Mouse (Mus musculus) embryonic facial prominence, embryonic 13.5 days (tissue): ENCODE data around the gene Eml4. TPM values are rescaled to one million over a fixed set of nuclear protein-coding genes. Genes with fewer than 3 reads are reported as not detected.

Experiments
- ATAC-seq: fragments of 200-750 bp; cut with Nextera tagmentation; 2 replicates; pipeline ENCODE4 v1.8.0; 2017; ENCODE audit warnings: low read depth; ENCODE audit not compliant: insufficient number of reproducible peaks, insufficient read depth, low FRiP score, low TSS enrichment
- H3K27ac ChIP-seq: fragments of 300-500 bp; sonication (generic); 2 replicates; pipeline ENCODE4 v1.5.1; 2015; ENCODE audit warnings: moderate library complexity, mild to moderate bottlenecking, inconsistent platforms
- H3K27me3 ChIP-seq: fragments of 300-500 bp; sonication (generic); 2 replicates; pipeline ENCODE4 v1.6.1; 2015; ENCODE audit warnings: mild to moderate bottlenecking, inconsistent platforms
- H3K36me3 ChIP-seq: fragments of 300-500 bp; sonication (generic); 2 replicates; pipeline ENCODE4 v1.6.1; 2015; ENCODE audit warnings: mild to moderate bottlenecking, inconsistent platforms
- H3K4me1 ChIP-seq: fragments of 300-500 bp; sonication (generic); 2 replicates; pipeline ENCODE4 v1.6.1; 2015; ENCODE audit warnings: inconsistent platforms
- H3K4me2 ChIP-seq: fragments of 300-500 bp; sonication (generic); 2 replicates; pipeline ENCODE4 v1.6.1; 2015; ENCODE audit warnings: moderate library complexity, mild to moderate bottlenecking, inconsistent platforms
- H3K4me3 ChIP-seq: fragments of 300-500 bp; sonication (generic); 2 replicates; pipeline ENCODE4 v1.5.1; 2015; ENCODE audit warnings: mild to moderate bottlenecking, inconsistent platforms
- H3K9ac ChIP-seq: fragments of 300-500 bp; sonication (generic); 2 replicates; pipeline ENCODE4 v1.6.1; 2015; ENCODE audit warnings: mild to moderate bottlenecking, inconsistent platforms
- H3K9me3 ChIP-seq: fragments of 300-500 bp; sonication (generic); 2 replicates; pipeline ENCODE4 v1.6.1; 2016; ENCODE audit warnings: inconsistent platforms
- WGBS: fragments of 180-500 bp; shearing (Covaris S2); methylation state at CpG from one replicate; pipeline ENCODE4 v1.1.7; 2015; ENCODE audit warnings: mixed read lengths; 5-methylcytosine and 5-hydroxymethylcytosine counted together
- polyA plus RNA-seq: library from polyadenylated mRNA; unstranded; fragments of >200 nt; fragmentation: Nextera tagmentation; extraction: Ambion mirVana; gene quantifications from 2 replicates; pipeline ENCODE4 v1.2.1, GENCODE M21; 2015

The Eml4 gene
- polyA plus RNA-seq, 1 experiment from 2014 or later: 41.6 TPM

GRCm38 (mm10) chr17:83365614-83366355 lies 15.1 kb downstream of the Eml4 start:
- H3K36me3 ChIP-seq: no peaks in the 10 kb centered on the region
- H3K27ac ChIP-seq: peak overlapping the region; percentile 72
- H3K9ac ChIP-seq: no peak overlapping the region
- peak overlapping the region; percentile 24 for H3K4me2 ChIP-seq
- H3K9me3 ChIP-seq: no peaks in the 10 kb centered on the region
- peaks cover 43% of the 10 kb centered on the region for H3K4me1 ChIP-seq
- 29% methylated on average over 11 of the region's 11 CpGs for WGBS
- H3K4me3 ChIP-seq: no peak overlapping the region
- H3K27me3 ChIP-seq: no peaks in the 10 kb centered on the region
- no peak for ATAC-seq

- H3K36me3 ChIP-seq: no peaks in the 10 kb centered on the region
- no peaks in the 10 kb centered on the region for H3K27me3 ChIP-seq
- H3K4me1 ChIP-seq: peaks cover 33% of the 10 kb centered on the region
- H3K9ac ChIP-seq: no peak overlapping the region
- H3K4me2 ChIP-seq: no peak overlapping the region
- H3K27ac ChIP-seq: no peak overlapping the region
- ATAC-seq: no peak
- WGBS: 82% methylated on average over 5 of the region's 5 CpGs
- H3K4me3 ChIP-seq: no peak overlapping the region
- no peaks in the 10 kb centered on the region for H3K9me3 ChIP-seq
Observed at GRCm38 (mm10) chr17:83367387-83367786, 16.7 kb downstream of the Eml4 start.

- no peak for ATAC-seq
- Histone ChIP-seq H3K27me3 (no peaks in the 10 kb centered on the region), H3K9me3 (no peaks in the 10 kb centered on the region), H3K9ac (no peak overlapping the region), H3K4me2 (no peak overlapping the region), H3K4me1 (peaks cover 12% of the 10 kb centered on the region), H3K27ac (no peak overlapping the region), H3K4me3 (no peak overlapping the region), H3K36me3 (no peaks in the 10 kb centered on the region)
Observed at GRCm38 (mm10) chr17:83374123-83374522, 23.4 kb downstream of the Eml4 start.

GRCm38 (mm10) chr17:83375848-83376247 lies 25.1 kb downstream of the Eml4 start:
- ATAC-seq: no peak
- Histone ChIP-seq H3K4me3 (no peak overlapping the region), H3K9me3 (no peaks in the 10 kb centered on the region), H3K27me3 (no peaks in the 10 kb centered on the region), H3K4me2 (no peak overlapping the region), H3K36me3 (no peaks in the 10 kb centered on the region), H3K27ac (no peak overlapping the region), H3K9ac (no peak overlapping the region), H3K4me1 (peaks cover 9% of the 10 kb centered on the region)
- 87% methylated on average over 3 of the region's 3 CpGs for WGBS

- Histone ChIP-seq H3K9me3 (no peaks in the 10 kb centered on the region), H3K4me1 (peaks cover 13% of the 10 kb centered on the region), H3K27ac (no peak overlapping the region), H3K9ac (no peak overlapping the region), H3K4me2 (no peak overlapping the region), H3K36me3 (no peaks in the 10 kb centered on the region), H3K4me3 (no peak overlapping the region), H3K27me3 (no peaks in the 10 kb centered on the region)
- ATAC-seq: no peak
- WGBS: 86% methylated on average over 4 of the region's 4 CpGs
Observed at GRCm38 (mm10) chr17:83376801-83377200, 26.1 kb downstream of the Eml4 start.

GRCm38 (mm10) chr17:83377755-83378443 lies 27.2 kb downstream of the Eml4 start:
- no peaks in the 10 kb centered on the region for H3K36me3 ChIP-seq
- H3K9me3 ChIP-seq: no peaks in the 10 kb centered on the region
- WGBS: 46% methylated on average over 10 of the region's 10 CpGs
- peaks cover 13% of the 10 kb centered on the region for H3K4me1 ChIP-seq
- H3K9ac ChIP-seq: no peak overlapping the region
- no peak overlapping the region for H3K4me3 ChIP-seq
- no peak for ATAC-seq
- H3K4me2 ChIP-seq: no peak overlapping the region
- no peaks in the 10 kb centered on the region for H3K27me3 ChIP-seq
- H3K27ac ChIP-seq: no peak overlapping the region

- no peak overlapping the region for H3K27ac ChIP-seq
- H3K4me2 ChIP-seq: no peak overlapping the region
- peaks cover 13% of the 10 kb centered on the region for H3K4me1 ChIP-seq
- no peak overlapping the region for H3K9ac ChIP-seq
- H3K36me3 ChIP-seq: no peaks in the 10 kb centered on the region
- no peak for ATAC-seq
- 43% methylated on average over 4 of the region's 4 CpGs for WGBS
- no peaks in the 10 kb centered on the region for H3K27me3 ChIP-seq
- no peak overlapping the region for H3K4me3 ChIP-seq
- H3K9me3 ChIP-seq: no peaks in the 10 kb centered on the region
Observed at GRCm38 (mm10) chr17:83378444-83378762, 27.7 kb downstream of the Eml4 start.

- Histone ChIP-seq H3K4me1 (peaks cover 13% of the 10 kb centered on the region), H3K9me3 (no peaks in the 10 kb centered on the region), H3K4me3 (no peak overlapping the region), H3K4me2 (no peak overlapping the region), H3K9ac (no peak overlapping the region), H3K27me3 (no peaks in the 10 kb centered on the region), H3K36me3 (no peaks in the 10 kb centered on the region), H3K27ac (no peak overlapping the region)
- 80% methylated on average over 2 of the region's 2 CpGs for WGBS
- ATAC-seq: no peak
Observed at GRCm38 (mm10) chr17:83379366-83379765, 28.6 kb downstream of the Eml4 start.

- Histone ChIP-seq H3K4me2 (no peak overlapping the region), H3K4me1 (peaks cover 13% of the 10 kb centered on the region), H3K36me3 (no peaks in the 10 kb centered on the region), H3K9ac (no peak overlapping the region), H3K4me3 (no peak overlapping the region), H3K27ac (no peak overlapping the region), H3K27me3 (no peaks in the 10 kb centered on the region), H3K9me3 (no peaks in the 10 kb centered on the region)
- no peak for ATAC-seq
- 88% methylated on average over 3 of the region's 3 CpGs for WGBS
Observed at GRCm38 (mm10) chr17:83379791-83380190, 29.1 kb downstream of the Eml4 start.

GRCm38 (mm10) chr17:83382752-83383151 lies 32.0 kb downstream of the Eml4 start:
- Histone ChIP-seq H3K27me3 (no peaks in the 10 kb centered on the region), H3K4me2 (no peak overlapping the region), H3K9me3 (no peaks in the 10 kb centered on the region), H3K36me3 (0 out of 2 replicates have a peak, but pooled peaks cover 3% of the 10 kb centered on the region), H3K4me3 (no peak overlapping the region), H3K27ac (no peak overlapping the region), H3K4me1 (peaks cover 11% of the 10 kb centered on the region), H3K9ac (no peak overlapping the region)
- no peak for ATAC-seq
- 91% methylated on average over 5 of the region's 5 CpGs for WGBS

- Histone ChIP-seq H3K9me3 (no peaks in the 10 kb centered on the region), H3K4me3 (no peak overlapping the region), H3K4me1 (peaks cover 3% of the 10 kb centered on the region; the same call in 1 of the 2 replicates), H3K36me3 (0 out of 2 replicates have a peak, but pooled peaks cover 3% of the 10 kb centered on the region), H3K27me3 (no peaks in the 10 kb centered on the region), H3K9ac (no peak overlapping the region), H3K27ac (no peak overlapping the region), H3K4me2 (no peak overlapping the region)
- no peak for ATAC-seq
- WGBS: 90% methylated on average over 2 of the region's 2 CpGs
Observed at GRCm38 (mm10) chr17:83384981-83385380, 34.2 kb downstream of the Eml4 start.

- Histone ChIP-seq H3K4me2 (no peak overlapping the region), H3K9ac (no peak overlapping the region), H3K4me1 (no peaks in the 10 kb centered on the region), H3K27ac (no peak overlapping the region), H3K27me3 (no peaks in the 10 kb centered on the region), H3K9me3 (no peaks in the 10 kb centered on the region), H3K36me3 (0 out of 2 replicates have a peak, but pooled peaks cover 3% of the 10 kb centered on the region), H3K4me3 (no peak overlapping the region)
- ATAC-seq: no peak
- 85% methylated on average over 3 of the region's 3 CpGs for WGBS
Observed at GRCm38 (mm10) chr17:83387161-83387560, 36.4 kb downstream of the Eml4 start.
